Mouse (Mus musculus) erythroblast, embryonic 14.5 days (primary cell): ENCODE results near the gene Hectd4.

Source experiments
- GATA1 ChIP-seq: IDR thresholded peaks from 2 replicates; pipeline ENCODE4 v1.6.1; 2012; ENCODE audit warnings: low read length, inconsistent platforms, mixed read lengths
- TAL1 ChIP-seq: IDR thresholded peaks from 3 replicates; pipeline ENCODE4 v1.6.1; 2012; ENCODE audit warnings: low read length, inconsistent platforms, mixed read lengths

DNA sequence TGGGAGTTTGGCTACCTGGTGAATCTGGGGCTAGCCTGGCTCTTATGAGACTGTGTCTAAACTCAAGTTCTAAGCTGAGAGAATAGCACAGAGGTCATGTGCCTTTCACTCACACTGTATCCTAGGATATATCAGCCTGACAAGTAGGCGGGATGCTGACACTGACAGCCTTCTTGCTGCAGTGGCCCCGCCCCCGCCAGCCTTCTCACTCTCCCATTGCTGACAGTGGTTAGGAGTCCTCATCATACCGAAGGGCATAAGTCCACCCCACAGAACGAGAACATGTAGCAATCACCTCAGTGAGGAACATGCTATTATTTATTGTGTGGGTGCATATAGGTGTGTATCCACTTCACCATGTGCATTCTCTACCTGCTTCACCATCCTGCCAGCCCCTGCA, 64.8 kb downstream of the Hectd4 start:
- no peak for TF ChIP-seq TAL1
- TF ChIP-seq GATA1, result no peak
